Mouse (Mus musculus) heart, adult 2 months (tissue): ENCODE measurements at regions not wholly inside any gene's neighbourhood (a gene's known extent, or its start where the extent isn't known, plus 50 kb on each side); places are given as distances from the start of the nearest gene placed in this dataset.
A peak's percentile ranks its signal among the peaks of the same experiment; 100 is the strongest.
"Not testable (repeated sequence)": the region's sequence is repeated elsewhere in the genome, so short reads cannot be mapped to it uniquely, and the experiment has no call there.

Experiments used
- DNase-seq, 2 experiments: peaks; one replicate each; pipeline ENCODE4 v3.0.0; 2021
- H3K27ac ChIP-seq: fragments of 200-600 bp; 2 replicates; pipeline ENCODE4 v1.8.1; 2022
- H3K27me3 ChIP-seq: fragments of 200-500 bp; 2 replicates; pipeline ENCODE4 v1.6.1; 2012; ENCODE audit warnings: mild to moderate bottlenecking, low read length, inconsistent platforms, mixed read lengths; ENCODE audit not compliant: control insufficient read depth, insufficient read depth
- H3K36me3 ChIP-seq: fragments of 200-500 bp; 2 replicates; pipeline ENCODE4 v1.6.1; 2012; ENCODE audit warnings: low read length, inconsistent platforms; ENCODE audit not compliant: control insufficient read depth, insufficient read depth
- H3K4me1 ChIP-seq: fragments of 200-500 bp; 2 replicates; pipeline ENCODE4 v1.6.1; 2011; ENCODE audit warnings: low read length; ENCODE audit not compliant: control insufficient read depth, insufficient read depth
- H3K4me3 ChIP-seq: fragments of 200-600 bp; 2 replicates; pipeline ENCODE4 v1.8.1; 2022
- H3K79me2 ChIP-seq: fragments of 200-500 bp; replicated peaks from 2 replicates; pipeline ENCODE4 v1.6.1; 2012; ENCODE audit warnings: mild to moderate bottlenecking, inconsistent platforms, low read length, moderate library complexity, mixed read lengths; ENCODE audit not compliant: control insufficient read depth, insufficient read depth
- H3K9ac ChIP-seq: fragments of 200-500 bp; 2 replicates; pipeline ENCODE4 v1.6.1; 2012; ENCODE audit warnings: low read depth, mild to moderate bottlenecking, control low read depth, inconsistent platforms, low read length, mixed read lengths
- CTCF ChIP-seq: fragments of 200-600 bp; IDR thresholded peaks from 2 replicates; pipeline ENCODE4 v1.8.1; 2022; ENCODE audit warnings: antibody characterized with exemption, mild to moderate bottlenecking, moderate library complexity
- POLR2A ChIP-seq: fragments of 200-500 bp; IDR thresholded peaks from 2 replicates; pipeline ENCODE4 v1.6.1; 2011; ENCODE audit warnings: mild to moderate bottlenecking, low read depth, low read length, control low read depth; ENCODE audit not compliant: insufficient read depth
- WGBS: fragments of 180-500 bp; shearing (Covaris S2); methylation state at CpG from one replicate; pipeline ENCODE4 v1.1.7; 2018; 5-methylcytosine and 5-hydroxymethylcytosine counted together
- intact Hi-C: fragments of 180-260 bp; cut with DNase I; formaldehyde crosslinking; loops from one replicate; pipeline ENCODE4 v1.15.1; 2025

DNA sequence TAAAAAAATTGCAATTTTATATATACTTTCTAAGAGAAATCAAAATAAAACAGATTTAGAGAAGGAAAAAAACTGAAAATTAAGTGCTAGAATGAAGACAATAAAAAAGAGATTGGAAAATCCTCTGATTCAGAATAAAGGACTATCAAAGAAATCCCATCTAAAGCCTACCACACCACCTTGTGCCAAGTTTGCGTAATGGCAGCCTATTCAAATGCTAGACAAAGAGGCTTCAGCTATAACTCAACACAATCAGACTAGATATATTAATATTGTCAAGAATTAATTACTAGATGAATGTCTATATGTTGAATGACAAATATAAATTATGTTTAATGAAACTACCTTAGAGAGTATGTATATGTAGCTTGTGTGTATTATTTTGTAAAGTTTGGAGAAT is 221.9 kb upstream of the Ascc3 start:
- TF ChIP-seq POLR2A (no peak), CTCF (peak; percentile 51)
- no peak overlapping the region for H3K4me3 ChIP-seq
- H3K36me3 ChIP-seq = no peaks in the 10 kb centered on the region
- DNase-seq = no peak
- 43% methylated on average over 1 of the region's 1 CpGs for WGBS
- H3K9ac ChIP-seq = no peak overlapping the region
- intact Hi-C loops = no loop called here
- no peak overlapping the region for H3K27ac ChIP-seq
- no peaks in the 10 kb centered on the region for H3K27me3 ChIP-seq
- H3K4me1 ChIP-seq = no peaks in the 10 kb centered on the region
- H3K79me2 ChIP-seq = no peaks in the 10 kb centered on the region

DNA sequence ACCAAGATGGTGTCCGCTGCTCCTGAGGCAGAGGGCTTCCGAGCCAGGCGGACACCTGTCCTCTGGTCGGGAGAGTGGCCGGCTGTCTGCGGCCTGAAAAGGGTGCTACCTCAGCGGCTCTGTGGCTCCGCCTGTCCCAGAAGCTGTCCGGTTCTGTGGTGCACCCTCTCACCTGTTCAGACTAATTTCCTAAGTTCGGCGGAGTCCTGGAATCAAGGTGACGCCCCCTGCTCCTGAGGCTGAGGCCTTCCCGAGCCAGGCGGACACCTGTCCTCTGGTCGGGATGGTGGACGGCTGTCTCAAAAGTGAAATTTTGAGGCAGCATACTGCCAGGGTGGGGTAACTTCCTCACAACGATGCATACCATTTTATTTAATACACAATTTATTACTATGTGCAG is 199.9 kb upstream of the Ascc3 start:
- 94% methylated on average over 17 of the region's 17 CpGs for WGBS
- H3K9ac ChIP-seq, H3K27me3 ChIP-seq, H3K27ac ChIP-seq, H3K4me3 ChIP-seq, intact Hi-C loops, H3K4me1 ChIP-seq, H3K79me2 ChIP-seq, H3K36me3 ChIP-seq, DNase-seq: not testable (repeated sequence)
